Mouse (Mus musculus) stomach, embryonic 16.5 days (tissue): Measurements from ENCODE around the gene Map2. TPM values are rescaled to one million over a fixed set of nuclear protein-coding genes. Genes with fewer than 3 reads are reported as not detected.

ENCODE experiments used
- ATAC-seq: fragments of 200-750 bp; cut with Nextera tagmentation; 2 replicates; pipeline ENCODE4 v1.8.0; 2017; ENCODE audit warnings: moderate number of reproducible peaks, moderate TSS enrichment; ENCODE audit not compliant: insufficient read depth, low FRiP score
- H3K27ac ChIP-seq: fragments of 300-500 bp; sonication (generic); 2 replicates; pipeline ENCODE4 v1.5.1; 2014; ENCODE audit warnings: low read length
- H3K27me3 ChIP-seq: fragments of 300-500 bp; sonication (generic); 2 replicates; pipeline ENCODE4 v1.6.1; 2014; ENCODE audit warnings: low read length, control low read depth, mixed read lengths; ENCODE audit not compliant: control insufficient read depth, insufficient read depth
- H3K36me3 ChIP-seq: fragments of 300-500 bp; sonication (generic); 2 replicates; pipeline ENCODE4 v1.6.1; 2014; ENCODE audit warnings: low read length; ENCODE audit not compliant: control insufficient read depth, insufficient read depth
- H3K4me1 ChIP-seq: fragments of 300-500 bp; sonication (generic); 2 replicates; pipeline ENCODE4 v1.6.1; 2014; ENCODE audit warnings: low read length, control low read depth, mixed read lengths; ENCODE audit not compliant: control insufficient read depth, insufficient read depth
- H3K4me2 ChIP-seq: fragments of 300-500 bp; sonication (generic); 2 replicates; pipeline ENCODE4 v1.6.1; 2014; ENCODE audit warnings: low read depth, low read length, mixed read lengths
- H3K4me3 ChIP-seq: fragments of 300-500 bp; sonication (generic); replicated peaks from 2 replicates; pipeline ENCODE4 v1.5.1; 2014; ENCODE audit warnings: mild to moderate bottlenecking, low read length
- H3K9ac ChIP-seq: fragments of 300-500 bp; sonication (generic); 2 replicates; pipeline ENCODE4 v1.6.1; 2014; ENCODE audit warnings: low read length
- H3K9me3 ChIP-seq: fragments of 300-500 bp; sonication (generic); replicated peaks from 2 replicates; pipeline ENCODE4 v1.6.1; 2016; ENCODE audit warnings: low read length, control low read depth; ENCODE audit not compliant: control insufficient read depth
- WGBS: fragments of 180-500 bp; shearing (Covaris S2); extraction: QIAGEN DNeasy Blood & Tissue Kit; methylation state at CpG from one replicate; pipeline ENCODE4 v1.1.7; 2014; 5-methylcytosine and 5-hydroxymethylcytosine counted together
- polyA plus RNA-seq: library from polyadenylated mRNA; unstranded; fragments of >200 nt; fragmentation: Nextera tagmentation; extraction: Ambion mirVana; gene quantifications from 2 replicates; pipeline ENCODE4 v1.2.1, GENCODE M21; 2015

The Map2 gene
- polyA plus RNA-seq, 1 experiment from 2014 or later, result 19.8 TPM

DNA sequence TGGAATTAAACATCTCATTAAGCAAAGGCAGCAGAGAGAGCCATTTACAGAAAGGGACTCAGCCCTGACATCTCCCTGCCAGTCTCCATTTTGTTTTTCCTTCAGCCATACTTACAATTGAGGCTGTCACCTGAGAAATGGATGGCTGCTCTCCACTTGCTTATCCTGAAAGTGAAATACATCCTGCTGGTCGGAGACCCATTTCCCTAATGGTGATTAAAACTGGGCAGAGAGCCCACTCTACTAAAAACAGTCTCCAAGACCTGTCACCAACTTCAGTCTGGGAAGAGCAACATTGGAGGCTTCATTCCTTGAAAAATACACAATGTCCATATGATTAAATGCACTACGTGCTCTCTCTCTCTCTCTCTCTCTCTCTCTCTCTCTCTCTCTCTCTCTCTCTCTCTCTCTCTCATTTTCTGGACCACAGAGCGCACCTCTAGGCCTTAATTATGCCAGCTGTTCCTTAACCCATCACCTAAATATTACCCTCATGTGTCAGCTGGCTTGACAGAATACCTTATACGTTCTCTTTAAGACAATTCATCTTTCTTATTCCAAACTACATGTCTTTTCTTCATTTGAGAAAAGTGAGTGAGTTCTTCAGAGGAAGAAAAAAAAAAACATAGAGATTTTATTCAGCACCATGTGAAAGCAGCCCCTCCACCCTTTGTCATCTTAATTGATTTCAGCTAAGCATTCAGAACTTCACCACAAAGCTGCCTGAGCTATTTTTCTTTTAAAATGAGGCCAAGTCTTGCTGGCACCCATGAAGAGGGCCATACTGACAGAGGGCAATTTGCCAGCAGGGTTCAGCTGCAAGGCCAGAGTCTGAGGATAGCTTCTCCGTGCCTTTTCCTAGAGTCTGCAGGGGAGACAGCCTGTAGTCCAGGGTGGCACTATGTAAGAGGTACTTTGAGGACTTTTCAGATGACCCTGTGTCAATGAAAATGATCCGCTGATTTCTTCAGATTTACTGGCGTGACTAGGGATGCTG is 51.6 kb downstream of the Map2 start:
- Histone ChIP-seq H3K27ac (no peak overlapping the region), H3K4me2 (no peak overlapping the region), H3K9ac (no peak overlapping the region), H3K27me3 (no peaks in the 10 kb centered on the region), H3K4me1 (no peaks in the 10 kb centered on the region), H3K4me3 (no peak overlapping the region), H3K36me3 (no peaks in the 10 kb centered on the region), H3K9me3 (no peaks in the 10 kb centered on the region)
- ATAC-seq, result 0 out of 2 replicates have a peak, but pooled peaks have one; percentile 33
- WGBS, result 39% methylated on average over 7 of the region's 7 CpGs

- H3K36me3 ChIP-seq, result no peaks in the 10 kb centered on the region
- ATAC-seq, result no peak
- no peak overlapping the region for H3K9ac ChIP-seq
- no peaks in the 10 kb centered on the region for H3K9me3 ChIP-seq
- no peaks in the 10 kb centered on the region for H3K4me1 ChIP-seq
- no peak overlapping the region for H3K4me2 ChIP-seq
- H3K27me3 ChIP-seq, result no peaks in the 10 kb centered on the region
- H3K27ac ChIP-seq, result no peak overlapping the region
- 38% methylated on average over 3 of the region's 3 CpGs for WGBS
- H3K4me3 ChIP-seq, result no peak overlapping the region
Observed at GRCm38 (mm10) chr1:66228205-66228604, 53.1 kb downstream of the Map2 start.

DNA sequence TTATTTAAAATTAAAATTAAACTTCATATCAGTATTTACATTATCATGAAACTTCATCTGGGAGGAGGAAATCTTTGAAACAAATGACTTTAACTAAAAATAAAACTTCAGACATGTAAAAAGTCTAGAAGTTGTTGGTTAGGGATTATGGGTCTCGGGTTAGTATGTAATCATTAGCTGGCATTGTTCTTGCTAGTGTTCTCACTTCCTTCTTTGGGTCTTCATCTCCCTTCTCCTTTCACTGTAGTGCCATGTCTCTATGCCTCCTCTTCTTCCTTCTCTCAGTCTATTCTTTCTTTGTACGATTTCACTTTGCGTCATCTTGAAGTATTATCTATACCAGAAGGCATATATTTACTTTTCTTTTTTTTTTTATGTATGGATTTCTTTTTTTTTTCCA is 55.3 kb downstream of the Map2 start:
- H3K9me3 ChIP-seq, result no peaks in the 10 kb centered on the region
- H3K9ac ChIP-seq, result no peak overlapping the region
- H3K4me1 ChIP-seq, result no peaks in the 10 kb centered on the region
- WGBS, result 84% methylated on average over 3 of the region's 3 CpGs
- H3K27me3 ChIP-seq, result no peaks in the 10 kb centered on the region
- ATAC-seq, result no peak
- no peak overlapping the region for H3K4me2 ChIP-seq
- H3K36me3 ChIP-seq, result no peaks in the 10 kb centered on the region
- no peak overlapping the region for H3K4me3 ChIP-seq
- H3K27ac ChIP-seq, result no peak overlapping the region

DNA sequence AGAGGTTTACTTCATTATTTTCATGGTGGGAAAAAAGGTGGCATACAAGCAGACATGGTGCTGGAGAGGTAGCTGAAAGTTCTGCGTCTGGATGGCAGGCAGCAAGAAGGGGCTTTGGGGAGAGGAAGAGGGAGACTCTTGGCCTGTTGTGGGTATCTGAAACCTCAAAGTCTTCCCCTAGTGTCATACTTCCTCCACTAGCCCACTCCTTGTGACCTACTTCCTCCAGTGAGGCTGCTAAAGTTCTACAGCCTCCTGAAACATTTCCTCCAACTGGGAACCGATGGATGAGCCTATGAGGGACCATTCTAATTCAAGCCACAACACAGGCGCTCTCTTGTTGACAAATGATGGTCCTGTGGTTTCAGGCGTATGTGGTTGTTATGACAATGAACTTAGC is 56.9 kb downstream of the Map2 start:
- no peak for ATAC-seq
- no peak overlapping the region for H3K27ac ChIP-seq
- H3K4me3 ChIP-seq, result no peak overlapping the region
- WGBS, result 89% methylated on average over 4 of the region's 4 CpGs
- no peak overlapping the region for H3K9ac ChIP-seq
- no peak overlapping the region for H3K4me2 ChIP-seq
- no peaks in the 10 kb centered on the region for H3K27me3 ChIP-seq
- H3K9me3 ChIP-seq, result no peaks in the 10 kb centered on the region
- no peaks in the 10 kb centered on the region for H3K36me3 ChIP-seq
- H3K4me1 ChIP-seq, result no peaks in the 10 kb centered on the region

DNA sequence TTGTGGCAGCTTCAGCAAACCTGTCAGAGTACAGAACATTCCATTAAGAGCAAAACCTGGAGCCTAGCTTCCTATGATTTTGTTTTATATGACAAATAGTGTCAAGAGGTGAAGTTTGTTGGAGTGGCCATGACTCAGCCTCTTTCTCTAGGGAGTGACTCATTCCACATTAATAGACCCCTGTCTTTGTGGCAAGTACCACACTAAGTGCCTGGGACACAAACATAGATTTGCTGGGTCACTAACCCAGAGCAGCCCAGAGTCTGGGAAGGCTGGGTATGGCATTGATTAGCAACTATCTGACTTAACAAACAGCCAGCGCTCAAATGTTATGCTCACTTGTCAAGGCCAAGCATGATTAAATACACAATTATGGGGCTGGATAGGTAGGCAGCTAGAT is 69.8 kb downstream of the Map2 start:
- peak; percentile 62 for ATAC-seq
- WGBS, result 43% methylated on average over 1 of the region's 1 CpGs

GRCm38 (mm10) chr1:66251649-66252332 is 76.7 kb downstream of the Map2 start:
- H3K4me2 ChIP-seq, result peak overlapping the region; percentile 27
- H3K27me3 ChIP-seq, result no peaks in the 10 kb centered on the region
- no peak for ATAC-seq
- no peaks in the 10 kb centered on the region for H3K4me1 ChIP-seq
- peak overlapping the region; percentile 5; the same call in 1 of the 2 replicates for H3K4me3 ChIP-seq
- H3K27ac ChIP-seq, result peak overlapping the region; percentile 73
- no peaks in the 10 kb centered on the region for H3K36me3 ChIP-seq
- 20% methylated on average over 4 of the region's 4 CpGs for WGBS
- no peaks in the 10 kb centered on the region for H3K9me3 ChIP-seq
- no peak overlapping the region for H3K9ac ChIP-seq

More for the DNA sequence above, 69.8 kb downstream of the Map2 start:
- Histone ChIP-seq H3K4me2 (no peak overlapping the region), H3K9me3 (no peaks in the 10 kb centered on the region), H3K36me3 (no peaks in the 10 kb centered on the region), H3K27me3 (no peaks in the 10 kb centered on the region), H3K4me3 (no peak overlapping the region), H3K4me1 (no peaks in the 10 kb centered on the region; the same call in 1 of the 2 replicates), H3K27ac (no peak overlapping the region), H3K9ac (no peak overlapping the region)

GRCm38 (mm10) chr1:66252333-66252724 is 77.3 kb downstream of the Map2 start:
- 0 out of 2 replicates have a peak, but pooled peaks have one; percentile 21 for ATAC-seq
- WGBS, result 38% methylated on average over 8 of the region's 8 CpGs
- Histone ChIP-seq H3K27me3 (no peaks in the 10 kb centered on the region), H3K9ac (no peak overlapping the region), H3K4me1 (no peaks in the 10 kb centered on the region), H3K4me3 (peak overlapping the region; percentile 5; the same call in 1 of the 2 replicates), H3K36me3 (no peaks in the 10 kb centered on the region), H3K4me2 (peak overlapping the region; percentile 27), H3K27ac (peak overlapping the region; percentile 73), H3K9me3 (no peaks in the 10 kb centered on the region)

DNA sequence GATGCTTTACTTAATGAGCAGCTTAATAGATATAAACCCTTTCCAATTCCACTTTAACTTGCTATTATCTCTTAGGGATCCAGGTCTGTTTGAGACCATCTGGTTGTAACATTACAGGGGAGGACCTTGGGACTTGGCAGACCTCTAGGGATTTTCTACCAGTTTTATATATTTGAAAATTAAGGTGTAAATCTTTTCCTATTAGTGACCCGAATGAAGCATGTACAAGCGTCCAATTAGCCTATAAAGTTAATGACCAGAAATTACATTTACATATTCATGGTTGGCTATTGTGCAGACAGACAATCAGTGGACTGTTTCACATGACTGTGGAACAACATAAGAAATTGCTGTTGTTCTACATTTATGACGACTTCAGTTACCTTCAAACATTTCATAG is 88.1 kb downstream of the Map2 start:
- H3K4me1 ChIP-seq, result no peaks in the 10 kb centered on the region
- H3K36me3 ChIP-seq, result no peaks in the 10 kb centered on the region
- no peak for ATAC-seq
- no peaks in the 10 kb centered on the region for H3K9me3 ChIP-seq
- H3K4me2 ChIP-seq, result no peak overlapping the region
- no peak overlapping the region for H3K4me3 ChIP-seq
- no peak overlapping the region for H3K9ac ChIP-seq
- WGBS, result 88% methylated on average over 3 of the region's 3 CpGs
- no peak overlapping the region for H3K27ac ChIP-seq
- no peaks in the 10 kb centered on the region for H3K27me3 ChIP-seq
